ENCODE assay signal across 11 mouse cellular contexts in genomic region chr4:152351422-152352305, GRCm38 (mm10). TPM values are rescaled to one million over a fixed set of nuclear protein-coding genes. Genes with fewer than 3 reads are reported as not detected.
DNase-seq lines count a peak whose midpoint lies in the region; ATAC-seq and TF ChIP-seq lines count a peak whose summit lies in the region.
"Had no signal": no experiment of that assay in that cellular context is flagged by ENCODE, and none has a peak within 500 bp of the region (broad histone marks: within the 10 kb centered on the region; RNA-seq: fewer than 3 reads in every experiment).

No protein-coding gene starts in this region.

- DNase-seq in right cerebral cortex, adult 18-20 months = peak; percentile 52
- DNase-seq in right cerebral cortex, postnatal 10 days (ENCODE audit: low spot score in 2 of 2) = no peak
- DNase-seq in lung, postnatal 36 days = peak; percentile 48
- DNase-seq in stomach, postnatal 0 days (ENCODE audit: low spot score) = peak; percentile 31
- DNase-seq in ovary, adult 18-20 months (ENCODE audit: low spot score) = no peak
- DNase-seq in layer of hippocampus, adult 11-12 months (ENCODE audit: low spot score) = no peak
- DNase-seq in spleen, postnatal 36 days (ENCODE audit: low spot score in 2 of 2) = no peak
- DNase-seq: adrenal gland, adult 2 months; liver, embryonic 13.5 days had no signal

- H3K4me1 ChIP-seq in forebrain, embryonic 13.5 days = peaks cover 43% of the 10 kb centered on the region
- H3K4me1 ChIP-seq in stomach, postnatal 0 days (replicated peaks; ENCODE audit: control insufficient read depth, insufficient read depth) = no peaks in the 10 kb centered on the region
- H3K4me1 ChIP-seq: liver, embryonic 13.5 days; stomach, embryonic 15.5 days had no signal

- H3K9ac ChIP-seq in forebrain, embryonic 13.5 days = 0 out of 2 replicates have a peak overlapping the region, but pooled peaks have one; percentile 34
- no peak overlapping the region for H3K9ac ChIP-seq in stomach, postnatal 0 days (ENCODE audit: low read length)
- H3K9ac ChIP-seq: liver, embryonic 13.5 days; stomach, embryonic 15.5 days had no signal

- peak overlapping the region; percentile 93 for H3K27ac ChIP-seq in forebrain, embryonic 13.5 days
- H3K27ac ChIP-seq in stomach, postnatal 0 days (replicated peaks) = no peak overlapping the region
- H3K27ac ChIP-seq: liver, embryonic 13.5 days; stomach, embryonic 15.5 days had no signal

- peak overlapping the region; percentile 54; the same call in 1 of the 2 replicates for H3K4me2 ChIP-seq in forebrain, embryonic 13.5 days
- H3K4me2 ChIP-seq in stomach, postnatal 0 days (replicated peaks; ENCODE audit: low read depth) = no peak overlapping the region
- H3K4me2 ChIP-seq: liver, embryonic 13.5 days; stomach, embryonic 15.5 days had no signal

- no peak for TF ChIP-seq EP300 in stomach, postnatal 0 days (optimal IDR thresholded peaks at IDR 0.05)

- peaks cover 39% of the 10 kb centered on the region; the same call in 1 of the 2 replicates for H3K27me3 ChIP-seq in forebrain, embryonic 13.5 days
- H3K27me3 ChIP-seq in stomach, postnatal 0 days (ENCODE audit: control insufficient read depth, insufficient read depth, low read length) = no peaks in the 10 kb centered on the region

- no peaks in the 10 kb centered on the region for H3K9me3 ChIP-seq in forebrain, embryonic 13.5 days (replicated peaks)
- H3K9me3 ChIP-seq in stomach, postnatal 0 days (ENCODE audit: control insufficient read depth, low read length) = no peaks in the 10 kb centered on the region
- H3K9me3 ChIP-seq: liver, embryonic 13.5 days; stomach, embryonic 15.5 days had no signal

- ATAC-seq in forebrain, embryonic 13.5 days = peak; percentile 19; the same call in 1 of the 2 replicates
- ATAC-seq in stomach, postnatal 0 days (ENCODE audit: low FRiP score, low TSS enrichment) = 0 out of 2 replicates have a peak, but pooled peaks have one; percentile 33

- H3K4me3 ChIP-seq in forebrain, embryonic 13.5 days = no peak overlapping the region
- H3K4me3 ChIP-seq in stomach, postnatal 0 days (ENCODE audit: low read depth, low read length) = no peak overlapping the region
- H3K4me3 ChIP-seq: liver, embryonic 13.5 days; stomach, embryonic 15.5 days had no signal

- TF ChIP-seq CTCF in stomach, postnatal 0 days (IDR thresholded peaks at IDR 0.05; ENCODE audit: low read depth) = no peak

- H3K36me3 ChIP-seq in forebrain, embryonic 13.5 days (ENCODE audit: poor library complexity, severe bottlenecking) = no peaks in the 10 kb centered on the region
- H3K36me3 ChIP-seq in stomach, postnatal 0 days (ENCODE audit: control insufficient read depth, insufficient read depth, low read length) = no peaks in the 10 kb centered on the region
- H3K36me3 ChIP-seq: liver, embryonic 13.5 days; stomach, embryonic 15.5 days had no signal

- WGBS in forebrain, embryonic 13.5 days = 8% methylated on average over 14 of the region's 14 CpGs
- 13% methylated on average over 11 of the region's 14 CpGs for WGBS in stomach, postnatal 0 days

RNA-seq across cellular contexts. Expression of gene Chd5, which starts 13.2 kb away (rescaled TPM):
- 20.1 and 21.0 TPM in 2 replicates for polyA plus RNA-seq in forebrain, embryonic 13.5 days (2015; fragmentation: Nextera tagmentation; extraction: Ambion mirVana)
- 1.3 and 1.9 TPM in 2 replicates for polyA plus RNA-seq in stomach, postnatal 0 days (2015; fragmentation: Nextera tagmentation; extraction: Ambion mirVana)

RNA-seq across cellular contexts. Expression of gene Rpl22, which starts 26.1 kb away (rescaled TPM):
- 265 and 331 TPM in 2 replicates for polyA plus RNA-seq in forebrain, embryonic 13.5 days (2015; fragmentation: Nextera tagmentation; extraction: Ambion mirVana)
- polyA plus RNA-seq in stomach, postnatal 0 days (2015; fragmentation: Nextera tagmentation; extraction: Ambion mirVana) = 351 and 372 TPM in 2 replicates

RNA-seq across cellular contexts. Expression of gene Rnf207, which starts 32.9 kb away (rescaled TPM):
- 1.7 and 2.0 TPM in 2 replicates for polyA plus RNA-seq in forebrain, embryonic 13.5 days (2015; fragmentation: Nextera tagmentation; extraction: Ambion mirVana)
- 0.40 and 0.46 TPM in 2 replicates for polyA plus RNA-seq in stomach, postnatal 0 days (2015; fragmentation: Nextera tagmentation; extraction: Ambion mirVana)

RNA-seq across cellular contexts. Expression of gene Icmt, which starts 54.6 kb away (rescaled TPM):
- 13.4 and 16.8 TPM in 2 replicates for polyA plus RNA-seq in forebrain, embryonic 13.5 days (2015; fragmentation: Nextera tagmentation; extraction: Ambion mirVana)
- 9.6 and 10.2 TPM in 2 replicates for polyA plus RNA-seq in stomach, postnatal 0 days (2015; fragmentation: Nextera tagmentation; extraction: Ambion mirVana)

Comparison
In these comparisons a context has a peak if more than half of its experiments do, and no peak if none do; other contexts are left out.
1. DNase-seq: peak in right cerebral cortex, adult 18-20 months (single experiment), lung, postnatal 36 days (single experiment) and stomach, postnatal 0 days (single experiment); none in right cerebral cortex, postnatal 10 days (0 of 2), ovary, adult 18-20 months (single experiment), layer of hippocampus, adult 11-12 months (single experiment) and spleen, postnatal 36 days (0 of 2).